Mouse (Mus musculus) kidney, embryonic 14.5 days (tissue): ENCODE results near the gene Gm2012. TPM values are rescaled to one million over a fixed set of nuclear protein-coding genes. Genes with fewer than 3 reads are reported as not detected.
"Not testable (repeated sequence)": the region's sequence is repeated elsewhere in the genome, so short reads cannot be mapped to it uniquely, and the experiment has no call there.

Experiments used
- ATAC-seq: fragments of 200-750 bp; cut with Nextera tagmentation; 2 replicates; pipeline ENCODE4 v1.8.0; 2017; ENCODE audit warnings: moderate number of reproducible peaks, mild to moderate bottlenecking, moderate TSS enrichment, moderate library complexity; ENCODE audit not compliant: low FRiP score, low TSS enrichment
- H3K27ac ChIP-seq: fragments of 300-500 bp; sonication (generic); 2 replicates; pipeline ENCODE4 v1.5.1; 2014; ENCODE audit warnings: low read depth, mild to moderate bottlenecking, low read length, moderate library complexity, mixed read lengths
- H3K27me3 ChIP-seq: fragments of 300-500 bp; sonication (generic); 2 replicates; pipeline ENCODE4 v1.6.1; 2014; ENCODE audit warnings: mild to moderate bottlenecking, low read length; ENCODE audit not compliant: control insufficient read depth, insufficient read depth
- H3K36me3 ChIP-seq: fragments of 300-500 bp; sonication (generic); 2 replicates; pipeline ENCODE4 v1.6.1; 2014; ENCODE audit warnings: low read length, mixed read lengths; ENCODE audit not compliant: control insufficient read depth, insufficient read depth
- H3K4me1 ChIP-seq: fragments of 300-500 bp; sonication (generic); 2 replicates; pipeline ENCODE4 v1.6.1; 2014; ENCODE audit warnings: low read length, mixed read lengths; ENCODE audit not compliant: control insufficient read depth, insufficient read depth
- H3K4me2 ChIP-seq: fragments of 300-500 bp; sonication (generic); replicated peaks from 2 replicates; pipeline ENCODE4 v1.6.1; 2014; ENCODE audit warnings: low read depth, mild to moderate bottlenecking, low read length
- H3K4me3 ChIP-seq: fragments of 300-500 bp; sonication (generic); 2 replicates; pipeline ENCODE4 v1.5.1; 2014; ENCODE audit warnings: mild to moderate bottlenecking, low read length
- H3K9ac ChIP-seq: fragments of 300-500 bp; sonication (generic); 2 replicates; pipeline ENCODE4 v1.6.1; 2014; ENCODE audit warnings: low read depth, mild to moderate bottlenecking, low read length, moderate library complexity
- H3K9me3 ChIP-seq: fragments of 300-500 bp; sonication (generic); 2 replicates; pipeline ENCODE4 v1.6.1; 2016; ENCODE audit warnings: low read length; ENCODE audit not compliant: control insufficient read depth
- WGBS: fragments of 180-500 bp; shearing (Covaris S2); extraction: QIAGEN DNeasy Blood & Tissue Kit; methylation state at CpG from one replicate; pipeline ENCODE4 v1.1.7; 2014; 5-methylcytosine and 5-hydroxymethylcytosine counted together
- microRNA-seq: library from miRNA; unstranded; fragments of <30 nt; microRNA quantifications from one replicate; pipeline ENCODE4, GENCODE M21; 2016
- polyA plus RNA-seq: library from polyadenylated mRNA; unstranded; fragments of >200 nt; fragmentation: Nextera tagmentation; extraction: Ambion mirVana; gene quantifications from 2 replicates; pipeline ENCODE4 v1.2.1, GENCODE M21; 2014

Gm2012 gene
- polyA plus RNA-seq, result not detected in 2 replicates

- not testable (repeated sequence) for H3K27me3 ChIP-seq, H3K27ac ChIP-seq, H3K4me2 ChIP-seq, H3K9ac ChIP-seq, H3K36me3 ChIP-seq, ATAC-seq, H3K9me3 ChIP-seq, H3K4me3 ChIP-seq, H3K4me1 ChIP-seq
- WGBS, result 100% methylated on average over 1 of the region's 5 CpGs
Measured at GRCm38 (mm10) chrX:26231255-26231654, at the start of gene Gm2012. Gene Gm2012 (minus strand): TSS chrX:26231355.

- not testable (repeated sequence) for H3K36me3 ChIP-seq, H3K27ac ChIP-seq, H3K27me3 ChIP-seq, H3K4me3 ChIP-seq, ATAC-seq, H3K4me1 ChIP-seq, H3K4me2 ChIP-seq, H3K9me3 ChIP-seq, H3K9ac ChIP-seq
- WGBS, result 84% methylated on average over 12 of the region's 12 CpGs
Measured at GRCm38 (mm10) chrX:26159146-26159545, 72.0 kb downstream of the Gm2012 start.

Small RNAs within 50 kb of the gene (microRNA-seq; reads per million reads assigned to microRNA genes)
- not detected for gene Gm26302

Other genes starting within 250 kb of the Gm2012 start
- gene Gm5168, start 180.3 kb downstream of the Gm2012 start, polyA plus RNA-seq, result not detected in 2 replicates
- not detected in 2 replicates for gene Gm2030, start 78.7 kb upstream of the Gm2012 start, polyA plus RNA-seq